Mouse (Mus musculus) gastrocnemius, adult 8-10 months (tissue): ENCODE data around the gene Gm10354. TPM values are rescaled to one million over a fixed set of nuclear protein-coding genes. Genes with fewer than 3 reads are reported as not detected.
"Not testable (repeated sequence)": the region's sequence is repeated elsewhere in the genome, so short reads cannot be mapped to it uniquely, and the experiment has no call there.

ENCODE experiments used
- DNase-seq, 2 experiments: peaks; one replicate each; pipeline ENCODE4 v3.0.0; 2022; ENCODE audit warnings: low spot score in 2 of 2
- total RNA-seq, 4 experiments: library from RNA; stranded (reverse); gene quantifications; 2 replicates each; pipeline ENCODE4 v1.2.4; 2022

Gene Gm10354
- not detected for total RNA-seq

- not testable (repeated sequence) for DNase-seq
Observed at GRCm38 (mm10) chr5:14978835-14979234, at the start of gene Gm10354. Gm10354 (minus strand) TSS chr5:14978935.

GRCm38 (mm10) chr5:15024316-15024715 lies 45.6 kb upstream of the Gm10354 start:
- not testable (repeated sequence) for DNase-seq

- DNase-seq: not testable (repeated sequence)
Observed at GRCm38 (mm10) chr5:15020067-15020466, 41.3 kb upstream of the Gm10354 start.

GRCm38 (mm10) chr5:15010639-15011582 lies 32.2 kb upstream of the Gm10354 start:
- DNase-seq: not testable (repeated sequence)

GRCm38 (mm10) chr5:15006907-15007306 lies 28.2 kb upstream of the Gm10354 start:
- DNase-seq: not testable (repeated sequence)

GRCm38 (mm10) chr5:15006288-15006687 lies 27.6 kb upstream of the Gm10354 start:
- not testable (repeated sequence) for DNase-seq

GRCm38 (mm10) chr5:15005584-15005983 lies 26.8 kb upstream of the Gm10354 start:
- not testable (repeated sequence) for DNase-seq

- DNase-seq: not testable (repeated sequence)
Observed at GRCm38 (mm10) chr5:15004569-15005562, 26.1 kb upstream of the Gm10354 start.

- not testable (repeated sequence) for DNase-seq
Observed at GRCm38 (mm10) chr5:14998077-14998476, 19.3 kb upstream of the Gm10354 start.

GRCm38 (mm10) chr5:14997556-14997955 lies 18.8 kb upstream of the Gm10354 start:
- DNase-seq: not testable (repeated sequence)

GRCm38 (mm10) chr5:14996670-14997249 lies 18.0 kb upstream of the Gm10354 start:
- not testable (repeated sequence) for DNase-seq

GRCm38 (mm10) chr5:14994124-14994523 lies 15.4 kb upstream of the Gm10354 start:
- not testable (repeated sequence) for DNase-seq

GRCm38 (mm10) chr5:14990375-14991158 lies 11.8 kb upstream of the Gm10354 start:
- DNase-seq: not testable (repeated sequence)

GRCm38 (mm10) chr5:14986649-14987387 lies 8.1 kb upstream of the Gm10354 start:
- not testable (repeated sequence) for DNase-seq

- not testable (repeated sequence) for DNase-seq
Observed at GRCm38 (mm10) chr5:14977368-14977767, 1.4 kb downstream of the Gm10354 start.

- not testable (repeated sequence) for DNase-seq
Observed at GRCm38 (mm10) chr5:14975294-14975693, 3.4 kb downstream of the Gm10354 start.

GRCm38 (mm10) chr5:14972841-14973240 lies 5.9 kb downstream of the Gm10354 start:
- DNase-seq: not testable (repeated sequence)

GRCm38 (mm10) chr5:14963821-14964220 lies 14.9 kb downstream of the Gm10354 start:
- not testable (repeated sequence) for DNase-seq

GRCm38 (mm10) chr5:14961502-14961901 lies 17.2 kb downstream of the Gm10354 start:
- DNase-seq: not testable (repeated sequence)
